Mouse (Mus musculus): ENCODE results near the gene Krtap19-9b.

Gene Krtap19-9b

GRCm38 (mm10) chr16:88932165-88932564, at the start of gene Krtap19-9b:
Gene Krtap19-9b, minus strand, starts transcription at chr16:88932265.
- DNase-seq (ENCODE audit: low spot score) = no peak

GRCm38 (mm10) chr16:88962773-88963172, 30.7 kb upstream of the Krtap19-9b start, which contains the start of gene Krtap16-3:
Gene Krtap16-3, minus strand, starts transcription at chr16:88962873.
- DNase-seq (ENCODE audit: low spot score) = no peak

- DNase-seq (ENCODE audit: low spot score) = no peak
Observed at GRCm38 (mm10) chr16:88941106-88941505, 9.0 kb upstream of the Krtap19-9b start.

GRCm38 (mm10) chr16:88938252-88938651, 6.2 kb upstream of the Krtap19-9b start:
- no peak for DNase-seq (ENCODE audit: low spot score)

GRCm38 (mm10) chr16:88896357-88896756, 35.7 kb downstream of the Krtap19-9b start, which contains the start of gene Krtap19-5:
Gene Krtap19-5, minus strand, starts transcription at chr16:88896457.
- no peak for DNase-seq (ENCODE audit: low spot score)

- DNase-seq (ENCODE audit: low spot score) = no peak
Observed at GRCm38 (mm10) chr16:88886870-88887269, 45.2 kb downstream of the Krtap19-9b start.

GRCm38 (mm10) chr16:88884989-88885388, 47.1 kb downstream of the Krtap19-9b start, which contains the start of gene Krtap19-4:
Gene Krtap19-4, minus strand, starts transcription at chr16:88885089.
- DNase-seq (ENCODE audit: low spot score) = no peak

All from urinary bladder, postnatal 25 days (tissue).